Mouse (Mus musculus) liver, embryonic 14.5 days (tissue): ENCODE data around the gene Prkcb.

Experiments used
- CTCF ChIP-seq: IDR thresholded peaks from 2 replicates; pipeline ENCODE4 v1.5.1; 2016; ENCODE audit warnings: antibody characterized with exemption, low read depth, control low read depth
- EP300 ChIP-seq: IDR thresholded peaks from 2 replicates; pipeline ENCODE4 v1.6.1; 2016; ENCODE audit warnings: antibody characterized with exemption, low read depth

DNA sequence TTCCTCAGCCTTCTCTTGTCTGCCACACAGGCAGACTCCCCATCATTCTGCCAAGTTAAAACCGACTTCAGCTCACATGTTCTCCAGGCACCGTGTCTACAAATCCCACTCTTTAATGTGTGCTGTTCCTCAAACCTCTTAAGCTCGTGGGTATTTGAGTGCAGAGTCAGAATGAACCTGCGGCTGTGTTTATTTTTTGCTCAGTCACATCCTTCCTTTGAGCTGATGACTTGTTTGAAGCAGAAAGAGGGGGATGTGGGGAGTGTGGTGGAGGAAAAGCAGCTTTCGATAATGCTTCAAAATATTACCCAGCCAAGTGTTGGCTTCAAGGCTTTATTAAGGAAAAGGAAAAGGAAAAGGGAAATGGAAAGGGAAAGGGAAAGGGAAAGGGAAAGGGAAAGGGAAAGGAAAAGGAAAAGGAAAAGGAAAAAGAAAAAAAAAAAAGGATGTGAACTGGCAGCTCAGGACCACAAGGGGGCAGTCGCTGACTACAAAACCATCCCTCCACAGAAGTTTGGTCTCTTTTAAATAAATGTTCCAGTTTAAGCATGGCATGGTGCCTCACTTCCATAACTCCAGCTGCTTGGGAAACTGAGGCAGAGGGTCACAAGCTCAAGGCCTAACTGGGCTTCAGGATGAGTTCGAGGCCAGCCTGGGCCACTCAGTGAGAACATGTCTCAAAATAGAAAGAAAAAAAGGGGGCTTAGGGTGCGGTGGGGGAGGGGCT is 177.4 kb downstream of the Prkcb start:
- TF ChIP-seq CTCF (peak; percentile 68), EP300 (no peak)
